Mouse (Mus musculus) heart, adult 2 months (tissue): Measurements from ENCODE around the gene Cnot10.

Source experiments
- CTCF ChIP-seq: fragments of 200-600 bp; IDR thresholded peaks from 2 replicates; pipeline ENCODE4 v1.8.1; 2022; ENCODE audit warnings: antibody characterized with exemption, mild to moderate bottlenecking, moderate library complexity
- POLR2A ChIP-seq: fragments of 200-500 bp; IDR thresholded peaks from 2 replicates; pipeline ENCODE4 v1.6.1; 2011; ENCODE audit warnings: mild to moderate bottlenecking, low read depth, low read length, control low read depth; ENCODE audit not compliant: insufficient read depth

DNA sequence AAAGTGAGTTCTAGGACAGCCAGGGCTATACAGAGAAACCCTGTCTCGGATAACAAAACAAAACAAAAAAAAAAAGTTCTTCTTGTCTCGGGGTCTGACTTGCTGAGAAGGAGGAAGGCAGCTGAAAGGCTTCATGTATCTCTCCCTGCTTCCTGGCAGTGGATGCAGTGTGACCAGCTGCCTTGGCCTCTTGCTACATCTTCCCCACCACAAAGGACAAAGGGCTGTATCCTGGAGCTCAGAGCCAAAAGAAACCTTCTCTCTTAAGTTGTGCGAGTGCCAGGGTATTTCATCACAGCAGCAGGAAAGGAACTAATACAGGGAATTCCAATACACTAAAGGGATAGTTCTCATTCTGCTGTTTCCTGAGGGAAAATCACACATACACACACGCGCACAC, 38.6 kb upstream of the Cnot10 start:
- no peak for TF ChIP-seq CTCF
- no peak for TF ChIP-seq POLR2A
